Mouse (Mus musculus) heart, postnatal 0 days (tissue): ENCODE data around the gene Telo2. TPM values are rescaled to one million over a fixed set of nuclear protein-coding genes. Genes with fewer than 3 reads are reported as not detected.

Source experiments
- ATAC-seq: fragments of 200-750 bp; cut with Nextera tagmentation; 2 replicates; pipeline ENCODE4 v1.8.0; 2017; ENCODE audit warnings: low read depth, moderate number of reproducible peaks, moderate library complexity; ENCODE audit not compliant: insufficient read depth
- DNase-seq: peaks from one replicate; pipeline ENCODE4 v3.0.0-alpha.2; 2016; ENCODE audit warnings: low spot score
- H3K27ac ChIP-seq: fragments of 300-500 bp; sonication (generic); 2 replicates; pipeline ENCODE4 v1.5.1; 2014; ENCODE audit warnings: low read depth, mild to moderate bottlenecking
- H3K27me3 ChIP-seq: fragments of 300-500 bp; sonication (generic); 2 replicates; pipeline ENCODE4 v1.6.1; 2014; ENCODE audit warnings: low read length, mixed read lengths; ENCODE audit not compliant: control insufficient read depth, insufficient read depth
- H3K36me3 ChIP-seq: fragments of 300-500 bp; sonication (generic); replicated peaks from 2 replicates; pipeline ENCODE4 v1.6.1; 2014; ENCODE audit warnings: low read length, mixed read lengths; ENCODE audit not compliant: control insufficient read depth, insufficient read depth
- H3K4me1 ChIP-seq: fragments of 300-500 bp; sonication (generic); 2 replicates; pipeline ENCODE4 v1.6.1; 2014; ENCODE audit warnings: antibody characterized with exemption; ENCODE audit not compliant: control insufficient read depth, insufficient read depth
- H3K4me2 ChIP-seq: fragments of 300-500 bp; sonication (generic); 2 replicates; pipeline ENCODE4 v1.6.1; 2014; ENCODE audit warnings: low read depth, mild to moderate bottlenecking, low read length, moderate library complexity
- H3K4me3 ChIP-seq: fragments of 300-500 bp; sonication (generic); 2 replicates; pipeline ENCODE4 v1.5.1; 2014; ENCODE audit warnings: low read depth, low read length
- H3K9ac ChIP-seq: fragments of 300-500 bp; sonication (generic); replicated peaks from 2 replicates; pipeline ENCODE4 v1.6.1; 2014; ENCODE audit warnings: low read depth, low read length, mixed read lengths
- H3K9me3 ChIP-seq: fragments of 300-500 bp; sonication (generic); replicated peaks from 2 replicates; pipeline ENCODE4 v1.6.1; 2016; ENCODE audit warnings: low read length; ENCODE audit not compliant: control insufficient read depth
- CTCF ChIP-seq: IDR thresholded peaks from 2 replicates; pipeline ENCODE4 v1.5.1; 2016; ENCODE audit warnings: antibody characterized with exemption, control low read depth, low read depth
- EP300 ChIP-seq: IDR thresholded peaks from 2 replicates; pipeline ENCODE4 v1.6.1; 2016; ENCODE audit warnings: antibody characterized with exemption, low read depth
- WGBS: fragments of 180-500 bp; shearing (Covaris S2); extraction: QIAGEN DNeasy Blood & Tissue Kit; methylation state at CpG from one replicate; pipeline ENCODE4 v1.1.7; 2014; 5-methylcytosine and 5-hydroxymethylcytosine counted together
- polyA plus RNA-seq: library from polyadenylated mRNA; unstranded; fragments of >200 nt; fragmentation: Nextera tagmentation; extraction: Ambion mirVana; gene quantifications from 2 replicates; pipeline ENCODE4 v1.2.1, GENCODE M21; 2015
- total RNA-seq: library from RNA; depleted of rRNA; stranded (reverse); fragments of >200 nt; gene quantifications from 2 replicates; pipeline ENCODE4 v1.2.3, GENCODE M21; 2014; ENCODE audit warnings: low replicate concordance; rRNA removed

The Telo2 gene
- total and polyA plus RNA-seq, 2 experiments from 2014 or later: 15.3 to 27.9 TPM

DNA sequence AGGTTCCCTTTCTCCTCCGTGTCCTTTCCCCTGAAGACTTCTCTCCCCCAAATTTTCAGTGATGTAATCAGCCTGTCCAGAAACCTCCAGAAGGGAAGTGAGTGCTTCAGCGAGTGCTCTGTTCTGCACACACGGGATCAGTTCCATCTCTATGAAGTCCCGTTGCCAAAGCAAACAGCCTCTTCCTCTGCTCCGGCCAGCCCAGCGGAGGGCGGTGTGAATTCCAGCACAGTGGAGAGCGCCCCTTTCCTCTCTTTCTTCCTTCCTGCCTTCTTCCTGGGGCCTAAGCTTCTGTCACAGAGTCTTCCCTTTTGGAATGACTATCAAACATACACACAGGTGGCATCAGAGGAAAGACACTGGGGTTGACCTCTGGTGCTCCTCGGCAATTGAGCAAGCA is 51.4 kb downstream of the Telo2 start:
- TF ChIP-seq EP300 (peak; percentile 65; the same call in 1 of the 2 replicates), CTCF (no peak)
- peak; percentile 79 for DNase-seq
- Histone ChIP-seq H3K36me3 (peaks cover 14% of the 10 kb centered on the region), H3K9me3 (no peaks in the 10 kb centered on the region), H3K27ac (peak overlapping the region; percentile 74), H3K9ac (no peak overlapping the region), H3K4me3 (no peak overlapping the region), H3K4me2 (peak overlapping the region; percentile 19; the same call in 1 of the 2 replicates), H3K27me3 (no peaks in the 10 kb centered on the region), H3K4me1 (peaks cover 20% of the 10 kb centered on the region)
- peak; percentile 79 for ATAC-seq
- WGBS: 28% methylated on average over 9 of the region's 9 CpGs

DNA sequence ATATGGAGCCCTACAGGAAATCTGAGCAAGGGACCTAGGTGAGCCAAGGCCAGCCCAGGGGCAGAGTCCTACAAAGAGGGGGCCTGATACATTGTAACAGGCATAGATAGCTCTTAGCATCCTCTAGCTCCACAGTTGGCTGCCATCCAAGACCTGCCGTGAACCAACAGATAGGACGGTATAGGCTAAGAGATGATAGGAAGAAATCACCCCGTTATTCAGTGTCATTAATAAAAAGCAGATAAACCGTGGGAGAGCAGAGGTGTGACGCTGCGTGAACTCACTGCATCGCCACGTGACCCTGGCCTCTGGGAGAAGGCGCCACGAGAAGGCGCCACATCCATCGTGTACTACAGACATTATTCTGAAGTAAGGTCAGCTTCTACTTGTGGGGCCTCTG is 51.9 kb downstream of the Telo2 start:
- WGBS: 41% methylated on average over 12 of the region's 12 CpGs
- peak; percentile 31; the same call in 1 of the 2 replicates for ATAC-seq

DNA sequence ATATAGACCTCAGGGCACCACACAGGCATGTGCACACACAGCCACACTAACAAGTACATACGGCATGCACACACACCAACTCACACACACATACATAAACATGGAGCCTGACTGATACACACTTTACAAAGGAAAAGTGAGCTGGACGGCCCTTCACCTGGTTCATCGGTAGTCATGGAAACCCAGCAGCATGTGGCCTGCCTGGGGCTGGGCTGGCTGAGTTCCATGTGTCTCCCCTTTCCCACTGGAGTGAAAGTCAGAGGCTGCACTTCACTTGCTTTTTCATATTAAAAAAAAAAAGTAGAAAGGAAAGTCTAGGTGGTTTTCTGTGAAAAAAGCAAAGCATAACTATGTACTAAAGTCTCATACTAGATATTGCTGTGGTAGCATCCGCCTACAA is 52.5 kb downstream of the Telo2 start:
- peak overlapping the region; percentile 74 for H3K27ac ChIP-seq
- H3K9me3 ChIP-seq: no peaks in the 10 kb centered on the region
- no peaks in the 10 kb centered on the region for H3K27me3 ChIP-seq
- TF ChIP-seq CTCF (no peak), EP300 (no peak)
- no peak overlapping the region for H3K4me3 ChIP-seq
- WGBS: 82% methylated on average over 4 of the region's 4 CpGs
- no peak for DNase-seq
- H3K9ac ChIP-seq: no peak overlapping the region
- peaks cover 23% of the 10 kb centered on the region for H3K36me3 ChIP-seq
- H3K4me2 ChIP-seq: 0 out of 2 replicates have a peak overlapping the region, but pooled peaks have one; percentile 19
- ATAC-seq: no peak
- peaks cover 20% of the 10 kb centered on the region for H3K4me1 ChIP-seq

More for the DNA sequence above, 51.9 kb downstream of the Telo2 start:
- H3K36me3 ChIP-seq: peaks cover 19% of the 10 kb centered on the region
- DNase-seq: no peak
- H3K9ac ChIP-seq: no peak overlapping the region
- H3K4me3 ChIP-seq: no peak overlapping the region
- peaks cover 20% of the 10 kb centered on the region for H3K4me1 ChIP-seq
- no peaks in the 10 kb centered on the region for H3K27me3 ChIP-seq
- no peaks in the 10 kb centered on the region for H3K9me3 ChIP-seq
- peak overlapping the region; percentile 74 for H3K27ac ChIP-seq
- H3K4me2 ChIP-seq: peak overlapping the region; percentile 19; the same call in 1 of the 2 replicates
- TF ChIP-seq EP300: no peak
- no peak for TF ChIP-seq CTCF

DNA sequence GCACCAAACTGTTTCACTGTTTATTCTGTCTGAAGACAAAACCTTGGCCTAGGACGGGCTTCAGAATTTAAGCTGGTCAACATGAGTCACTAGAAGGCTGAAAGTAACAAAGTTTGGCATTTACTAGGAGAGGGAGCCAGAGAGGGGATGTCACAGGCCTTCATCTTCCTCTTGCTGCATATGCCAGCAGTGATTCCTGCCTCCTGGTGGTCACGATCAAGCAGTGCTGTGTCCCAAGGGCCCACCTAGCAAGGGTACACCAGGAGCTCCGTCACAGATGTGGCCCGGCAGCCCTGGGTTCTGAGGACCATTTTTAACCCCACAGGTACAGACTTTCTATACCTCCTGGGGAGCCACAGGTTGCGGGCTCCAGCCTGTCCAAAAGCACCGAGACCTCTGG is 58.7 kb downstream of the Telo2 start:
- Histone ChIP-seq H3K27me3 (no peaks in the 10 kb centered on the region), H3K36me3 (peaks cover 74% of the 10 kb centered on the region), H3K4me1 (no peaks in the 10 kb centered on the region), H3K9ac (no peak overlapping the region), H3K9me3 (no peaks in the 10 kb centered on the region), H3K4me3 (no peak overlapping the region), H3K4me2 (no peak overlapping the region), H3K27ac (no peak overlapping the region)
- 72% methylated on average over 6 of the region's 6 CpGs for WGBS
- ATAC-seq (no peak), DNase-seq (no peak)
- 0 out of 2 replicates have a peak, but pooled peaks have one; percentile 10 for TF ChIP-seq CTCF
- TF ChIP-seq EP300: no peak

DNA sequence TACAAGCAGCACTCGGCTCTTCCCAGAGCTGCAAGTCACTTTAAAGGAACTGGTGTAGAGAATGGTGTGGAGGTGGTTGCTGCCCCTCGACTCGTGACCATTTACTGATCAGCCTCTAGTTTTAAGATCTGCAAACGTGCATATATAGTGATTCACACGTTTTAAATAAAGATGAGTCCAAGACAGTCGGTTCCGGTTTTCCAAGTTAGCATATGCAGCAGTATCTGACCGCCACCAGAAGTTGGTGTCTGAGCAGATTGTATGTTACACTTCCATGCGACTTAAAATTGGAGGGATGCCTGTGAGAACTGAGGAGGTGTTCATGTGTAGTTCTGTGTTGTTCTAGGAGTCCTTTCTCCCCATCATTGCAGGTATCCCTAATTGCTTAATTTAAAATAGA is 62.5 kb downstream of the Telo2 start:
- Histone ChIP-seq H3K27me3 (no peaks in the 10 kb centered on the region), H3K27ac (no peak overlapping the region), H3K4me1 (no peaks in the 10 kb centered on the region), H3K4me3 (no peak overlapping the region), H3K9me3 (no peaks in the 10 kb centered on the region), H3K36me3 (peaks cover 67% of the 10 kb centered on the region), H3K9ac (no peak overlapping the region), H3K4me2 (no peak overlapping the region)
- 82% methylated on average over 9 of the region's 9 CpGs for WGBS
- no peak for ATAC-seq
- no peak for DNase-seq
- no peak for TF ChIP-seq CTCF
- no peak for TF ChIP-seq EP300

Other genes with a start within 250 kb of the Telo2 start
- gene Igfals, start 250.0 kb downstream of the Telo2 start, total RNA-seq: 1.7 TPM in 2 replicates
- 0.44 and 0.53 TPM in 2 replicates for gene Igfals, start 250.0 kb downstream of the Telo2 start, polyA plus RNA-seq
- 36.6 and 44.9 TPM in 2 replicates for gene Nubp2, start 229.6 kb downstream of the Telo2 start, total RNA-seq
- 29.8 and 31.3 TPM in 2 replicates for gene Nubp2, start 229.6 kb downstream of the Telo2 start, polyA plus RNA-seq
- gene Spsb3, start 229.3 kb downstream of the Telo2 start, total RNA-seq: 53.2 and 74.6 TPM in 2 replicates
- 35.8 and 40.2 TPM in 2 replicates for gene Spsb3, start 229.3 kb downstream of the Telo2 start, polyA plus RNA-seq
- gene Eme2, start 220.9 kb downstream of the Telo2 start, total RNA-seq: 23.6 and 28.2 TPM in 2 replicates
- gene Eme2, start 220.9 kb downstream of the Telo2 start, polyA plus RNA-seq: 14.8 and 15.5 TPM in 2 replicates
- 64.0 and 76.7 TPM in 2 replicates for gene Mrps34, start 220.9 kb downstream of the Telo2 start, total RNA-seq
- gene Mrps34, start 220.9 kb downstream of the Telo2 start, polyA plus RNA-seq: 135 and 147 TPM in 2 replicates
- gene Nme3, start 219.5 kb downstream of the Telo2 start, total RNA-seq: 58.4 and 60.4 TPM in 2 replicates
- gene Nme3, start 219.5 kb downstream of the Telo2 start, polyA plus RNA-seq: 40.8 and 41.1 TPM in 2 replicates
- gene Mapk8ip3, start 179.0 kb downstream of the Telo2 start, total RNA-seq: 57.8 and 65.1 TPM in 2 replicates
- gene Mapk8ip3, start 179.0 kb downstream of the Telo2 start, polyA plus RNA-seq: 13.1 and 13.3 TPM in 2 replicates
- gene Jpt2, start 155.3 kb downstream of the Telo2 start, total RNA-seq: 22.4 and 46.5 TPM in 2 replicates
- 21.2 and 24.4 TPM in 2 replicates for gene Jpt2, start 155.3 kb downstream of the Telo2 start, polyA plus RNA-seq
- 12.0 and 13.5 TPM in 2 replicates for gene Cramp1l, start 100.2 kb downstream of the Telo2 start, total RNA-seq
- 2.2 and 2.4 TPM in 2 replicates for gene Cramp1l, start 100.2 kb downstream of the Telo2 start, polyA plus RNA-seq
- gene Ift140, start 99.9 kb downstream of the Telo2 start, total RNA-seq: 11.7 and 13.4 TPM in 2 replicates
- gene Ift140, start 99.9 kb downstream of the Telo2 start, polyA plus RNA-seq: 4.0 and 4.6 TPM in 2 replicates
- gene Tmem204, start 32.4 kb downstream of the Telo2 start, total RNA-seq: 53.8 and 56.4 TPM in 2 replicates
- gene Tmem204, start 32.4 kb downstream of the Telo2 start, polyA plus RNA-seq: 27.2 and 27.9 TPM in 2 replicates
- 0.12 TPM in 1 of 2 replicates, not detected in the other for gene Ptx4, start 4.8 kb upstream of the Telo2 start, total RNA-seq
- gene Ptx4, start 4.8 kb upstream of the Telo2 start, polyA plus RNA-seq: 0.22 TPM in 2 replicates
- 15.4 and 20.3 TPM in 2 replicates for gene Clcn7, start 17.4 kb upstream of the Telo2 start, total RNA-seq
- 12.6 and 12.8 TPM in 2 replicates for gene Clcn7, start 17.4 kb upstream of the Telo2 start, polyA plus RNA-seq
- gene Ccdc154, start 46.5 kb upstream of the Telo2 start, total RNA-seq: not detected in 2 replicates
- not detected in 2 replicates for gene Ccdc154, start 46.5 kb upstream of the Telo2 start, polyA plus RNA-seq
- not detected in 2 replicates for gene Gm38655, start 59.5 kb upstream of the Telo2 start, total RNA-seq
- not detected in 2 replicates for gene Gm38655, start 59.5 kb upstream of the Telo2 start, polyA plus RNA-seq
- gene BC003965, start 68.6 kb upstream of the Telo2 start, total RNA-seq: 15.3 and 17.3 TPM in 2 replicates
- gene BC003965, start 68.6 kb upstream of the Telo2 start, polyA plus RNA-seq: 24.6 and 26.5 TPM in 2 replicates
- gene Unkl, start 72.4 kb upstream of the Telo2 start, total RNA-seq: 3.2 and 4.8 TPM in 2 replicates
- 2.8 and 3.0 TPM in 2 replicates for gene Unkl, start 72.4 kb upstream of the Telo2 start, polyA plus RNA-seq
- 20.4 and 24.2 TPM in 2 replicates for gene Gnptg, start 124.2 kb upstream of the Telo2 start, total RNA-seq
- gene Gnptg, start 124.2 kb upstream of the Telo2 start, polyA plus RNA-seq: 21.0 and 22.7 TPM in 2 replicates
- gene Tsr3, start 124.2 kb upstream of the Telo2 start, total RNA-seq: 31.2 and 32.4 TPM in 2 replicates
- 23.4 and 24.3 TPM in 2 replicates for gene Tsr3, start 124.2 kb upstream of the Telo2 start, polyA plus RNA-seq
- 2.1 TPM in 1 of 2 replicates, not detected in the other for gene Baiap3, start 140.4 kb upstream of the Telo2 start, total RNA-seq
- gene Baiap3, start 140.4 kb upstream of the Telo2 start, polyA plus RNA-seq: 0.12 and 0.22 TPM in 2 replicates
- 293 and 343 TPM in 2 replicates for gene Ube2i, start 158.7 kb upstream of the Telo2 start, total RNA-seq
- 253 and 259 TPM in 2 replicates for gene Ube2i, start 158.7 kb upstream of the Telo2 start, polyA plus RNA-seq
- gene Prss34, start 182.4 kb upstream of the Telo2 start, total RNA-seq: 1.0 TPM in 1 of 2 replicates, not detected in the other
- gene Prss34, start 182.4 kb upstream of the Telo2 start, polyA plus RNA-seq: 0.71 and 0.77 TPM in 2 replicates
- gene Prss28, start 192.7 kb upstream of the Telo2 start, total RNA-seq: not detected in 2 replicates
- not detected in 2 replicates for gene Prss28, start 192.7 kb upstream of the Telo2 start, polyA plus RNA-seq
- not detected in 2 replicates for gene Prss29, start 202.7 kb upstream of the Telo2 start, total RNA-seq
- not detected in 2 replicates for gene Prss29, start 202.7 kb upstream of the Telo2 start, polyA plus RNA-seq
- gene Tpsab1, start 229.6 kb upstream of the Telo2 start, total RNA-seq: 0.23 and 5.3 TPM in 2 replicates
- 0.80 and 1.2 TPM in 2 replicates for gene Tpsab1, start 229.6 kb upstream of the Telo2 start, polyA plus RNA-seq